Mouse (Mus musculus) 3134 (cell line): ENCODE data around the gene Tcf7.
A peak's percentile ranks its signal among the peaks of the same experiment; 100 is the strongest.

Source experiments
- DNase-seq: peaks from one replicate; pipeline ENCODE4 v3.0.0-alpha.2; 2011; ENCODE audit warnings: low spot score; ENCODE audit not compliant: insufficient read length; ENCODE audit errors: extremely low read depth

The Tcf7 gene

DNA sequence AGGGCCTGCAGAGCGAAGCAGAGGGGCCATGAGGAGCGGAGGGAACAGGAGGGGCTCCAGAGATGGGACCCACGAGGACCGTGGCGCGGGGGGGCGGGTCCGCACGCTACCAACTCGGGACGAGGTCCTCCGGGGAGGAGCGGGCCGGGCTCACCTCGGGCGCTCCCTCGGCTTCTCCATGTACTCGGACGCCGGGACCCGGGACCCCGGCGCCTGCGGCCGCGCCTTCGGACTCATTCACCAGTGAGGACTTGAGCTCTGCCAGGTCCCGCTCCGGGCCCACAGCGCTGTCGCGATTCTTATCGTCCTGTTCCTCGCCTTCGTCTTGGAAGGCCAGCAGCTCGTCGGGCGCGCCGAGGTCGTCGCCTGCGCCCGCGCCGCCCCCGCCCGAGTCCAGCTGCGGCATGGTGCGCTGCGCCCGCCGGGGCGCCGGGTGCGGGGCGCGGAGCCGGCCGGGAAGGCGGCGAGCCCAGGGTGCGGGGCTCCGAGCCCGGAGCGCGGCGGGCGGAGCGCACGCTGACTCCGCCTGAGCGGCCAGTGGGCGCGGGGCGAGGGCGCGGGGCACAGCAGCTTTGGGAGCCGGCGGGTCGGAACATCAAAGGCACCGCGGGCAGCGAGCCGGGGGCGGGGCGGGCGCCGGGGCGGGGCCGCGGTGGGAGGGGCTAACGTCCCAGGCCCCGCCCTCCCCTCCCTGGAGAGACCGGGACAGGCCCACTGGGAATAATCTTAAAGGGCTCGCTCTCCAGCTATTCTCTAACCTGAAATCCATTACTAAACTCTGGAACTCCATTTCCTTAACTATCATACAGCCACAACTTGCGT is at the start of gene Tcf7:
Gene Tcf7 (minus strand): TSS at position 241 of the 822 bp plus-strand sequence.
- peak; percentile 78 for DNase-seq

- DNase-seq = no peak
Observed at GRCm38 (mm10) chr11:52327313-52327712, 44.5 kb upstream of the Tcf7 start.

DNA sequence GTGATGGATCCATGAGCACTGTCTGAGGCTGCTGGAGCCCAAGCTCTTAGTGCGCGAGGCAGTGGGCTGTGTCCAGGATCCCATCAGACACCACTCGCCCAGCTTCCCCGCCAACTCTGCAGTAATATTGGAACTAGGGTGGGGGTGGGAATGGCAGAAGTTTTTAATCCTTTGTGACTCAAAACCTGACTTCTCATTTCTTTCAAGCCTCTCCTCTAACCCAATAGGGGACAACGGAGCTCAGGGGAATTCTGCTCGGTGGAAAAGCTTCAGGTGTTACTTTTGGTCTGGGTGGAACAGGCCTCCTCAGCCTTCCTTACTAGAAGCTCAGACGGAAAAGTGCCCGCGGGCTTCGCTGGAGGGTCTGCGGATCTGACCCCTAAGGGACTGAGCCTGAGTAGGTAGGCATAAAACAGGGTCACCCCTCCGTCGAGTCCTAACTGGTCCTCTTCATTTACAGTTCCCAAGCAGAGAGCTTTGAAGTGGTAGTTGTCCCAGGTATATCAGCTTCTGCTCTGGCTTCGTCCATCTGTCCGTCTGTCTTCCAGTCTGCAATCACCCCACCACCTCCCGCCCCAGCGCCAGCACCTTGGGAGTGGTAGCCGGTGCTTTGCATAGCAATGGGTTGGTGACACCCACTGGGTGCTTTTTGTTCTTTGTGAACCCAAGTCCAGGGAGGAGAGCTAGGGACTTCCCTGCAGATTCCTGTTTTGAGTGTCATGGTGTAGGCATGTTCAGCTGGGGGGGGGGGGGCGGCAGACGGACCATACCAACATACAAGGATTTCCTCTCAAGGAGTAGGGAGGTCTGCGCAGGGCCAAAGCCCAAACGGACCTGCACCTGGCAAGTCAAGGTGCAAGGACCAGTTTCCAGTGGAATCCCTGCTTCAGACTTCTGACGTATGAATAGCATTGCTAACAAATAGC is 41.9 kb upstream of the Tcf7 start:
- DNase-seq = no peak

- no peak for DNase-seq
Observed at GRCm38 (mm10) chr11:52321540-52321939, 38.7 kb upstream of the Tcf7 start.

DNA sequence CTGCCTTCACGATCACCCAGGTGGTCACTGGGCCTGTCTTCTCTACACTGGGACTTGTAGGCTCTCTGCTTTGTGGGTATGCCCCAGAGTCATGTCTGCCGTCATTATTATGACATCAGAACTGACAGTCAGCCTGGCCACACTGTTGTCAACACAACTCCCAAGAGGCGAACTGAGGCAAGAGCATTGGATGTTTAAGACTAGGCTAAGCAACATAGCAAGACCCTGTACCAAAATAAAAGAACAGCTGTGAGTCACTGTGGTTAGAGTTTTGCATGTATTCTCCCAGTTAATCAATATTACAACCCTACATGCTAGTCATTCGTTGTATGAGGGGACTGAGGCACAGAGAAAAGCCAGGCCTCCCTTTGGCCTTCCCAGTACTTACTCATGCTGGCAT is 37.7 kb upstream of the Tcf7 start:
- DNase-seq = no peak

DNA sequence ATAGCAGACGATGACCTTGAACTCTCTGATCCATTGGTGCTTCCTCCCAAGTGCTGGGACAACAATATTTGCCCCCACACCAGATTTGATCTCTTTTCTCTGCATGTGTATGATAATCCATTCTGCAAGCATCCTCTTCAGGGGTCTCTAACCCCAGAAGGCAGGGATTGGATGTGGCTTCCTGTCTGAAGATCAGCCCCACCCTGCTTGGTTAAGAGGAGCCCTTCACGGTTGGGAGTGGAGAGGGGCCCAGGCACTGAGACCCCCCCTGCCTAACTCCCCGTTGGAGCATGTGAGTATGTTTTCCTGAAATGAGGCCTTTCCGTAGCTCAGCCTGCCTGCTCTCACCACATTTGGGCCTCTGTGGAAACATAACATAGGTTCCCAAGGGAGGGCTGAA is 36.9 kb upstream of the Tcf7 start:
- DNase-seq = no peak

GRCm38 (mm10) chr11:52318445-52318844 is 35.6 kb upstream of the Tcf7 start:
- DNase-seq = no peak

DNA sequence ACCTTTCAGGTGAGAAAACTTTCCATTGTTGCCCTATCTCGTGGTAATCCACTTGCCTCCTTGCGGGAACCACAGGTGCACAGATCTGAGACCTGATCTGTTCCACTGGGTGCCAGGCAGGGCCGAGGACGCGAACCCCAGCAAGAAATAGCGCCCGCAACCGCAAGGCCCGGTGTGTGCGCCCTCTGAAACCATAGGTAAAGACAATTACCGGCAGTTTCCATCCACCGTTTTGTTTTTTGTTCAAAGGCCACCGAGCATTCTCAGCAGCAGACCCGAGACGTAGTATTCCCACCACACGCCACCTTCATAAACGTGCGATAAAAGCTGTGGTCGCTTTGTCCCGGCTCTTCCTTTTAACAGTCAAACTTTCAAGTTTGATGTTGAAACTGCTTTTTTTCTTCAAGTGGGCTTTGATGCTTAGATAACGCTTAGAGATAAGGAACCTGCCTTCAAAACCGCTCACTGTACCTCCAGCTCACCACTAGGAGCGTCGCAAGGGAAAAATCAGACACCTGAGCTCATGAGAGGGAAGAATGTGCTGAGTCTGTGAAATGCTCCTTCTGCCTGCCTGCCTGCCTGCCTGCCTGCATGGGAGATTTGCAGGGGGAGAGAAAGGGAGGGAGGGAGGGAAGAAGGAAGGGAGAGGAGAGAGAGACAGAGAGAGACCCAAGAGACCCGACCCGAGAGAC is 31.4 kb upstream of the Tcf7 start:
- DNase-seq = no peak

GRCm38 (mm10) chr11:52310709-52311108 is 27.9 kb upstream of the Tcf7 start:
- DNase-seq = no peak

- DNase-seq = no peak
Observed at GRCm38 (mm10) chr11:52309487-52309886, 26.7 kb upstream of the Tcf7 start.

DNA sequence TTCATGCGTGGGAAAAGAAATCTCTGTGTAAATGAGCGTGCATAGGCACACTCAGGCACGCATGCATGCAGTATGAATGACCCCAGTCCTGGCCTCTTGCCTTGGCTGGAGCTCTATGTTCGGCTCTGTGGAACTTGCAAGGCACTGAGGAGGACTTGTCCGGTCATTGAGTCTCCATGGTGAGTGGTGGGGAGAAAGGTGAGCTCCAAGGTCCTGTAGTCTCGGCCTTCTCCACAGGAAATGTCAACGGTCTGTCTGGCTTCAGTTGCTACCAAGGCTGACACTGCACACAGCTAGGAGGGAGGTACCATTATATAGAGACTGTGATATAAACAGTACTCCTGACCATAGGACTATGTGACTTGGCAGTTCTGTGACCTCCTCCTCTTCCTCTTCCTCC is 23.6 kb upstream of the Tcf7 start:
- no peak for DNase-seq

DNA sequence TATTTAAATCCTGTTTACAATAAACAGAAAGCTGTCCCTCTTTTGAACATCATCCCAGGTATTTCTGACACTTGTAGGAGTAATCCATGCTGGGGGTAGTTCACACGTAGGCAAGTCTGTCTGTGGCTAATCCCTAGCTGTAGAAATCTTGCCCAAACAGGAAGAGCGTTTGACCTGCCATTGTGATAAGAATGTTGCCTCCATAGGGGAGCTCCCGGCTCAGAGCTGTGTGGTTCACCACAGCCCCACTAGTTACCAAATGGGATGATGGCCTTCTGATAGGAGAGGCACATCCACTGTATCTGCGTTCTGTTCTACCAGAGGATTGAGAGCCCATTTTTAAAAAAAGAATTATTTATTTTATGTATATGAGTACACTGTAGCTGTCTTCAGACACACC is 22.5 kb upstream of the Tcf7 start:
- DNase-seq = no peak

GRCm38 (mm10) chr11:52302668-52303067 is 19.9 kb upstream of the Tcf7 start:
- no peak for DNase-seq

- DNase-seq = no peak
Observed at GRCm38 (mm10) chr11:52299687-52300086, 16.9 kb upstream of the Tcf7 start.

DNA sequence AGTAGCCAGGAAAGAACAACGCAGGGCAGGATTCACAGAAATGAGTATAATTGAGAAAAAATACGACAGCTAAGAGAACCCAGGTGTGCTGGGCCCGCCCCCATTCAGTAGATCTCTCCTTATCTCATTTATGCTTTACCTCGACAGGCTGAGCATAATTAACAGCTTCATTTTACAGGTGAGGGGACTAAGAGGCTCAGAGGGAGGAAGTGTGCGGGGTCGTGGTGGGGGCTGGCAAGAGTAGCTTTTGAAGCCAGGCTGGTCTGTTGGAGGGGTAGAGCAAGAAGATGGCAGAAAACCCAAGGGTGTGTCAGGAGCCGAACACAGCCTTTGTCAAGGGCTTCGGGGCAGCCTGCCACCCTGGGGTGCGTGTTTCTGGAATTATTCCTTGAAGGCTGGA is 16.1 kb upstream of the Tcf7 start:
- no peak for DNase-seq

- DNase-seq = peak; percentile 38
Observed at GRCm38 (mm10) chr11:52297352-52297751, 14.5 kb upstream of the Tcf7 start.

DNA sequence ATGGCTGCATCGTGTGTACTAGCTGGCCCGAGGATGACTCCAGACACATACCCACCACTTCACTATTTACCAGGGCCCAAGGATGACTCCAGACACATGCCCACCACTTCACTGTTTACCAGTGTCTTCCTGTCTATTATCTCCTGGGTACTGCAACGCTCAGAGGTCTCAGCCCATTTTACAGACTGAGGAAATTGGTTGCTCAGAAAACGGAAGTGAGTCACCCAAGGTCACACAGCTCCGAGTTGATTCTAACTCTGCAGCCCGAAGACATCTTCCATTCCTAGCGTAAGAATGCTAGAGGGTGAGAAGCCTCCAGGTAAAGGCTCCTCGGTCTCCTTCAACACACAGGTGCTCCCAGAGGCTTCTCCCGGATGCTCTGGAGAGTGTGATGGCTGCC is 11.3 kb upstream of the Tcf7 start:
- DNase-seq = no peak

DNA sequence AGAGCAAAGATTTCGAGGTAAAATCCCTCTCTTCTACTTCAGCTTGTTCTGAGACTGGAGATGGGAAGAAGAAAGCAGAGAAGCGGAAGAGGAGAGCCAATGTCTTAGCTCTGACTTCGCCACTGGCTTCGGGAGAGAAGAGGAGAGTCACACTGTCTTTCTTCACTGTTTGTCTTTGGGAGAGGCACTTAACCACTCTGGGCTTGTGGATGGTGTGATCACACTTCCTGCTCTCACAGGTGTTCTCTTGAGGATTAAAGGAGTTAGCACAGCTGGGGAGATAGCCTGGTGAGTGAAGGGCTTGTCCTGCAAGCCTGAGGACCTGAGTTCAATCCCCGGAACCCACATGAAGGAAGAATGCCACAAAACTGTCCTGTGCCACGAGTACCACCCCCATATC is 10.1 kb upstream of the Tcf7 start:
- no peak for DNase-seq

- DNase-seq = no peak
Observed at GRCm38 (mm10) chr11:52292346-52292745, 9.5 kb upstream of the Tcf7 start.

GRCm38 (mm10) chr11:52286958-52287305 is 4.1 kb upstream of the Tcf7 start:
- DNase-seq = peak; percentile 54

DNA sequence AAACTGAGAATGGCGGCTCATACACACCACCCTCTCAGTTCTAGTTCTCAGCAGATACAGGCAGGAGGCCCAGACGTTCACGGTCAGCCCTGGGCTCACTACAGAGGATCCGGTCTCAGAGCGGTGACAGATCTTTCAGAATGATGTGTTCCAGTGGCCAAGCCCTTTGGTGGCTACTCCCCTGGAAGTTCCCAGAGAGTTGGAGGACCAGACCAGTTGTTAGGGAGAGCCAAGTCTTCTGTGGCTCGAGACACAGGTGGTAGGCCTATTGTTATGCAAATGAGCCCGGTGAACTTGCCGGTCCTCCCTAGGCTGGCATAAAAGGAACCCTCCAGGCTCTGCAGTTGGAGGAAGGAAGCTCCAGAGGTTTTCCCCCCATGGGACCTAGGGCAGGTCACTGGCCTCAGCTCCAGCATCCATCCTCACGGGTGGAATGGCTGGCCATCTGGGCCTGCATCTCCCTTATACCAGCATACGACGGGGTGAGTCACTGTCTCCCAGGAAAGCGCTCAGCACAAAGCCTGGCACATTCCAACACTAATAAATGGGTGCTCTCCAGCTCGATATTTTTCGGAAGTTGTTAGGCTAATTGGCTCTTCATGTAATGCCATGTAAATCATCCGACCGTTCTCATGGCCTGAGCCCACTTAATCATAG is 3.6 kb upstream of the Tcf7 start:
- peak; percentile 43 for DNase-seq
